Mouse (Mus musculus) heart, adult 9 months (tissue): ENCODE results near the gene Ttpal.

ENCODE experiments used
- DNase-seq, 2 experiments: peaks; one replicate each; pipeline ENCODE4 v3.0.0; 2022; ENCODE audit warnings: low spot score in 2 of 2

The Ttpal gene

GRCm38 (mm10) chr2:163602101-163602971 lies at the start of gene Ttpal:
Gene Ttpal (plus strand): TSS chr2:163602314.
- DNase-seq = peak; percentile 89

- no peak for DNase-seq
Observed at GRCm38 (mm10) chr2:163552518-163552929, 49.6 kb upstream of the Ttpal start.

- DNase-seq = no peak
Observed at GRCm38 (mm10) chr2:163554425-163554982, 47.6 kb upstream of the Ttpal start.

DNA sequence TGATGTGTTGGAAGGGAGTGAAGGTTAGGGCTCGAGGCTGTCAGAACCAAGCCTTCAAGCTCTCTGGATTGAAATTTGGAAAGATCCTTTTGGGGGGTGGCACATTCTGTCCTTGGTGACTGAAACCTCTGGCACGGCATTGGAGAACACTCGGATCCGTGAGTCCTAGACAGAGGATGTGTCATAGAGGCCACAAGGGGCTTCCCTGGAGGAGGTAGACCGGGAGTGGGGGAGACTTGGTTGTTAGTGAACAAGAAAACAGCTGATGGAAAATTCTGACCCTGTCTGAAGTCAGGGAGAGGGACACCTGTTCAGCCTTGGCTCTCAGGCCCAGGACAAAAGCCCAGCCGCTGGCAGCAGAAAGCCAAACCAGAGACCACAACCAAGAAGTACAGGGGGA lies 47.1 kb upstream of the Ttpal start:
- DNase-seq = no peak

GRCm38 (mm10) chr2:163555417-163555816 lies 46.7 kb upstream of the Ttpal start:
- no peak for DNase-seq

- no peak for DNase-seq
Observed at GRCm38 (mm10) chr2:163558548-163558947, 43.6 kb upstream of the Ttpal start.

GRCm38 (mm10) chr2:163559236-163559635 lies 42.9 kb upstream of the Ttpal start:
- no peak for DNase-seq

- no peak for DNase-seq
Observed at GRCm38 (mm10) chr2:163560247-163560646, 41.9 kb upstream of the Ttpal start.

DNA sequence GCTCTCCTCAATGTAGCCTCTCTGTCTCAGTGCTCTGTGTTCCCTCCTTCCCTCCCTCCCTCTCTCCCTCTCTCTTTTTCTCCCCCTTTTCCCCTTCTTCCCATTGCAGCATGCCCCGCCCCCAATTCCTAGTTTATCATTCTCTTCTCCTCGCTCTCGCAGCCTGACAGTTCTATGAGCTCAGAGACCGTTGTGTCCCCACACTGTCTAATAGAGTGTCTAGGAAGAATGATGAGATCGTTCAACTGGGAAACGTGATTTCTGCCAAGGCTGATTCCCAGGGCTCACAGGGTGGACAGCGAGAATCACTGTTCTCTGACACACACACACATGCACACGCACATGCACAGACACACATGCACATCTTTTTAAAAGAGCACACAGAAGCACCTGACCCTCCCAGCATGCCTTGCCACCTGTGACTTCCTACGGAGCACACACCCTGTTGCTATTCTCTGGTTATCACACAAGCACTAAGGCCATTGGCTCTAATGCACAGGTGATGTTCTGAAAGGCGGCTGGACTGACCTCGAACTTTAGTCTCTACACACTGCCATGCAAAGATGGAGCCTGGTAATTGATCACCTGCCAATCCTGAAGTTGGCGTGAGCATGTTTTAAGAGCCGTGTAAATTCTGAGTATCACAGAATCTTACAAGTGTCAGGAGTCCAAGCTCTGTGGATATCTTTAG lies 40.7 kb upstream of the Ttpal start:
- no peak for DNase-seq

DNA sequence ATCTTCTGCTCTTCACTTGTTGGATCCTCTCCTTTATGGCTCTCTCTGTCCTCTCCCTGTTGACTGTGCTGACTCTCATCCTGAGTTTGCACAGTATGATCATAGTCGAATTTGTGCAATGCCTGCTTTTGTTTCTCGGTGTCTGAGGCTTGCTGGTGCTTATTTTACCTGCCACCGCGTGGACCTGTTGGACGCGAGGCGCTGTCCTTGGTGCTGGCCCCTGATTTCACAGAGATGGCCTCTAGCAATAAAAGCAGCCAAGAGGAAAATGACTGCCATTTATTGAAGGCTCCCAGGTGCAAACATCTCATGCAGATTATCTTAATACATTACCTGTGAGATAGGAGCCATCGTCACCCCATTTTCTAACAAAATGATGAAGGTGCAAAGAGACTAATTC lies 37.5 kb upstream of the Ttpal start:
- DNase-seq = no peak

- no peak for DNase-seq
Observed at GRCm38 (mm10) chr2:163574321-163574720, 27.8 kb upstream of the Ttpal start.

GRCm38 (mm10) chr2:163575248-163575647 lies 26.9 kb upstream of the Ttpal start:
- peak in 1 of 2 experiments; percentile 29 for DNase-seq

DNA sequence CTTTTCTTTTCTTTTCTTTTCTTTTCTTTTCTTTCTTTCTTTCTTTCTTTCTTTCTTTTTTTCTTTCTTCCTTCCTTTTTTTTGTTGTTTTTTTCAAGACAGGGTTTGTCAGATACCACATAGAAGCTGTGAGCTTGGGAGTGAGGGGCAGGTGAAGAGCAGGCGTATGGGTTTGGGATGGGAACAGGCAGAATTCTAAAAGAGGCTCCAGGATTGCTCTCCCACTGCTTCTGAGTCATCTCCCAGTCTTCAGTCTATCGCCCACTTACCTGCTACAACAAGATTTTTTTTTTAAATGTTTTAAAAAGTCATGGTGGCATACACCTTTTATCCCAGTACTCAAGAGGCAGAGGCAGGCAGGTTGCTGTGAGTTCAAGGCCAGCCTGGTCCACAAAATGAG lies 24.1 kb upstream of the Ttpal start:
- no peak for DNase-seq

- no peak for DNase-seq
Observed at GRCm38 (mm10) chr2:163580069-163580945, 21.8 kb upstream of the Ttpal start.

DNA sequence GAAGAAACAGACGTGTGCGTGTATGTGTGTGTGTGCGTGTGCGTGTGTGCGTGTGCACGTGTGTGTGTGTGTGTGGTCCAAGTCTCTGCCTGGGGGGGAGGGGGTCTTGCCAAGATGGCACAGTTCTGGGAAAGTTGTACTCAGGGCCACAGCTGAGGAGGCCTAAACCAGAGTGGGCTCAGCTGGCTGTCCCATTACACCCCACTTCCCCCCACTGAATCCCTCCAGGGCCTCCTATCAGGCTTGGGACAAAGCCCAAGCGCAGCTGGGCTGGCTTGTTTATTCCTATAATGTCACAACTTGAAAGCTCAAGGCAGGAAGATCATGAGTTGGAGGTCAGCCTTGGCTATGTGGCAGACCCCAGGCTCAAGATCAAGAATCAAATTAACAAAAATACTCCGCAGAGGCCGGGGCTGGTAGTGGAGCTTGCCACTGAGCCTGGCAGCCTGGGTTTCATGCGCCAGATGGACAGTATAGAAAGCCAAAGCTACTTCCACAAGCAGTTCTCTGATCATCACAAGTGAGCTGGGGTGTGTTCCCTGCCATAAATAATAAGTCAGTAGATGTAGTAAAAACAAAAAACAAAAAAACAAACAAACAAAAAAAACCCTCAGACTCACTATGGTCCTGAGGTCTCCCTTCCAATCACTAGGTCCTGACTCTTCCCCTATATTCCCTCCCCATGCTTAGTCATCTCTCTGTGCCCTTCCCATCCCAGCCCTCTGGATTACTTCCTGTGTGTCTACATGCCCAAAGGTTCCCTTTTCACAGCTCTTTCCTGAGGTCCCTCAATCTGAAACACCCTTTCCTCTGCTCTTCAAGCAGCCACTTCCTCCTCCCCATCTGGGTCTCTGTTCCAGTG lies 18.7 kb upstream of the Ttpal start:
- DNase-seq = peak in 1 of 2 experiments; percentile 34

GRCm38 (mm10) chr2:163584088-163584426 lies 18.1 kb upstream of the Ttpal start:
- DNase-seq = no peak

DNA sequence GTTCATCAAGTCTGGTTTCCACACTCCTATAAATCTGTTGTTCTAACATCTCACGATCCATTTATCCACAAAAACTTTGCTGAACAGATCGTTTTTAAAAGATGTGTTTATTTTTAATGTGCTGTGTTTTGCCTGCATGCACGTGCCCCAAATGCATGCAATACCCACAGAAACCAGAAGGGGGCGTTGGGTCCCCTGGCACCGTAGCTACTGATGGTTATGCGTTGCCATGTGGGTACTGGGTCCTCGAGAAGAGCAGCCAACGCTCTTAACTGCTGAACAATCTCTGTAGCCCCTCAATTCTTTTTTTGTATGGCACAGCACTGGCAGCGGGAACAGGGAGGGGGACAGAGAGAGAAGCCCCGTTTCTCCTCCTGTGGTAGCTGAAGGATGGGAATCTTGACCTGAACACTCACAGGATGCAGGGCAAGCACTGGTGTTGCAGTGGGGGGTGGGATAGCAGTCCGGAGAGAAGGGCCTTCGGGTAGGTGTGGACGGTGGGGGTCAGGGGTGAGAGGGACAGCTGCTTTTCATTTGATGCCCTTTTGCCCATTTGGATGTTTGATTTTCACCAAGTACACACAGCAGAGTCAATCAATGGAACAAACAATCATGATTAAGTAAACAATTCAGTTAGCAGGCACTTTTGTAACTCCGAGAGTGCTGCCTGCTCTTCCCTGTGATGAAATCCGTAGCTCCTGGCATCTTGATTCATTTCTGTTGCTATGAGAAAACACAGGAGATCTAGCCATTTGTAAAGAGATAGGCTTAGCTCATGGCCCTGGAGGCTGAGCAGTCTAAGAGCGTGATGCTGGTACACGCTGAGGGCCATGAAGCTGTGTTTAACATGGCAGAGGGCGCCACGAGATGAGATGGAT lies 15.5 kb upstream of the Ttpal start:
- no peak for DNase-seq

GRCm38 (mm10) chr2:163587506-163587905 lies 14.6 kb upstream of the Ttpal start:
- no peak for DNase-seq

DNA sequence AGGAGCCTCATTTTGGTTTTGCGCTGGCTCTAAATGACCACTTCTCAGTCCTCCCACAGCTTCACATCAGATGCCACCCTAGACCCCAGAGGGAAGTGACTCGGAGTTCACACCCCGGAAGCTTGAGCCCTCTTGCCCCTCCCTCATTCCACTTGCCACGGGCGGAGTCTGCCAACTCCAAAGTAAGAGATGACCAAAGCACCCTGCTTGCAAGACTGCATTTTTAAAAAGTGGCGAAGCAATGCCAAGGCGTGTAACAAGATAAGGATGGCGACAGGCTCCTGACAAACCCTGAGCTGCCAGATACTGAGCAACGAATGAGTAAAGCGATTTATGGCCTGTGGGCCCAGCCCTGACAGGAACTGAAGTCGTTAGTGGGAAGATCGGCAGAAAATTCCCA lies 11.9 kb upstream of the Ttpal start:
- DNase-seq = no peak

DNA sequence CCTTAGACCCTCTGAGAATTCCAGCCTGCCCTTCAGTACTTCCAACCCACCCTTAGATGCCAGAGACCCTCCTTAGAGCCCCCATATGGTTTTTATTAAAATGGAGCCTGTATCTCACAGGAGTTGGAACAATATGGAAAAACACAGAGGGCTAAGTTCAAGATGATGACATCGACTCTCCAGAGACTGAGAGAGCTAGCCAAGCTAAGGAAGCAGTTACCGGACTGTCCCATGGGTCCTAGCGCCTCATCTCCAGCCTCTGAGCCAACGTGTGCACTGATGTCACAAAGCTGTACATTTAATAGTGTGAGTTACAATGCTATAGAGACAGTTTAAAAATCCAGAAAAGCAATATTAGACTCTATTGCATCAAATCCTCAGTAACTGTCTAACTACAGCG lies 11.1 kb upstream of the Ttpal start:
- no peak for DNase-seq
